Mouse (Mus musculus): ENCODE results near the gene Atp11c. TPM values are rescaled to one million over a fixed set of nuclear protein-coding genes. Genes with fewer than 3 reads are reported as not detected.

The Atp11c gene
- polyA plus RNA-seq, 1 experiment from 2014 or later = 10.7 TPM

DNA sequence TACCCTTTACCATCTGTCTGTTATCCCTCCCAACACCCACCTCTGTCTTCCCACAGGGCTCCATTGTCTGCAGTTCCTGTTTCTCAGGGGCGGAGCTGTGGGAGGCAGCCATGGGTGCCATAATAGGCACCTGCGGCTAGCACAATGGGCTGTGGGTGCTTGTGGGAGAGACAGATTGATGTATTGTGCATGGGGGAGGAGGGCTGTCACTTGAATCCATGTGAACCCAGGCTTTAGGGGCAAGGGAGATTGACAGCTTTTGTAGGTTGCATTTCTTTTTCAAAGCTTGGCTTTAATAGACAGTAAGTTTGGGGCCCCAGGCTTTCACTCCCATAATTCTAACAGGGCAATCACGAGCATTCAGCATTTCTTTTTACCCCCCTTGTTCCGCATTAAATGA lies 48.4 kb downstream of the Atp11c start:
- Histone ChIP-seq H3K4me3 (ENCODE audit: low read depth, low read length) (no peak overlapping the region), H3K4me2 (ENCODE audit: low read length) (no peak overlapping the region), H3K9me3 (ENCODE audit: control insufficient read depth, low read length) (no peaks in the 10 kb centered on the region), H3K27me3 (replicated peaks; ENCODE audit: control insufficient read depth, insufficient read depth, low read length) (0 out of 2 replicates have a peak, but pooled peaks cover 12% of the 10 kb centered on the region), H3K9ac (ENCODE audit: low read length) (no peak overlapping the region), H3K4me1 (replicated peaks; ENCODE audit: control insufficient read depth, insufficient read depth, low read length) (no peaks in the 10 kb centered on the region), H3K36me3 (ENCODE audit: control insufficient read depth, insufficient read depth, low read length) (no peaks in the 10 kb centered on the region), H3K27ac (ENCODE audit: low read depth) (no peak overlapping the region)
- DNase-seq (ENCODE audit: low spot score) = no peak
- ATAC-seq (replicated peaks; ENCODE audit: low FRiP score, low TSS enrichment, low read depth) = no peak
- 42% methylated on average over 4 of the region's 4 CpGs for WGBS

DNA sequence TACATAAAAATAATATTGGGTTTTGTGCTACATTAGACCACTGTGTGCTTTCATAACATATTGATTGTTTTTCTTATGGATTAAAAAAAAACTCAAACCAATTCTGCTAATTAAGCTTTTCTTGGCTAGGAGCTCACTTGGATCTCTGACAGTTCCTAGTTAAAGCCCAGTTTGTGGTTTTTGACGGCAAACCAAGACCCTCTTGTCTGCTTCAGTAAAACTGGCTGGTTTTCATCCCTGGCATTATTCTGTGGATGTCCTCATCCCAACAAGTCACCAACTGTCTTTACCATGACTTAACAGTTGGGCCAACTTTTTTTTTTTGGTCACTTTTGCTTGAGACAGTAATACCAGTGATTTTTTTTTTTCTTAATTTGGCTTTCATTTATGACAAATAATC lies 49.6 kb downstream of the Atp11c start:
- Histone ChIP-seq H3K36me3 (ENCODE audit: control insufficient read depth, insufficient read depth, low read length) (no peaks in the 10 kb centered on the region), H3K4me2 (ENCODE audit: low read length) (no peak overlapping the region), H3K27me3 (replicated peaks; ENCODE audit: control insufficient read depth, insufficient read depth, low read length) (0 out of 2 replicates have a peak, but pooled peaks cover 10% of the 10 kb centered on the region), H3K9ac (ENCODE audit: low read length) (no peak overlapping the region), H3K4me3 (ENCODE audit: low read depth, low read length) (no peak overlapping the region), H3K4me1 (replicated peaks; ENCODE audit: control insufficient read depth, insufficient read depth, low read length) (no peaks in the 10 kb centered on the region), H3K9me3 (ENCODE audit: control insufficient read depth, low read length) (no peaks in the 10 kb centered on the region), H3K27ac (ENCODE audit: low read depth) (no peak overlapping the region)
- WGBS = 77% methylated on average over 1 of the region's 1 CpGs
- DNase-seq (ENCODE audit: low spot score) (no peak), ATAC-seq (replicated peaks; ENCODE audit: low FRiP score, low TSS enrichment, low read depth) (no peak)

DNA sequence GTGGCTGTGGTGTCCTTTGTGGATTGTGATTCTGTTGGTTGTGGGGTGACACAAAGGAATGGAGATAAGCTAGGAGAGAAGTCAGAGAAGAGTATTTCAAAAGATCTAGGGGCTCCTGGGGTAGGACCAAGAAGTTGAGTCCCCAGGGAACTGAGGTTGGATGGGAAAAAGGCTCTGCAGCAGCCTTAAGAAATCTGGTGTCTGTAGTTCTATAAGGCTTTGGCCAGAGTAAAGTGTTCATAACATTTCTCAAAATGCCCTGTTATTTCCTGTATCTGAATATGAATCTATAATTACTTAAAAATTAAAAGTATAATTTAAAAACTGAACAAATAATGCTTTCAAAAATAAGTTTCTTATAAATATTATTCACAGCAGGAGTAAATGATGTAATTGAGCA lies 53.3 kb downstream of the Atp11c start, which contains the start of gene Gm7073:
Gene Gm7073 (minus strand): TSS at position 101 of the 400 bp plus-strand sequence.
- no peaks in the 10 kb centered on the region for H3K4me1 ChIP-seq (replicated peaks; ENCODE audit: control insufficient read depth, insufficient read depth, low read length)
- ATAC-seq (replicated peaks; ENCODE audit: low FRiP score, low TSS enrichment, low read depth) (no peak), DNase-seq (ENCODE audit: low spot score) (no peak)
- no peak within 1 kb of the TSS for H3K4me3 ChIP-seq (ENCODE audit: low read depth, low read length)
- H3K36me3 ChIP-seq (ENCODE audit: control insufficient read depth, insufficient read depth, low read length) = no peaks in the 10 kb centered on the region
- no peaks in the 10 kb centered on the region for H3K27me3 ChIP-seq (replicated peaks; ENCODE audit: control insufficient read depth, insufficient read depth, low read length)
- H3K9me3 ChIP-seq (ENCODE audit: control insufficient read depth, low read length) = no peaks in the 10 kb centered on the region
- H3K27ac ChIP-seq (ENCODE audit: low read depth) = no peak within 1 kb of the TSS
- H3K9ac ChIP-seq (ENCODE audit: low read length) = no peak within 1 kb of the TSS
- H3K4me2 ChIP-seq (ENCODE audit: low read length) = no peak within 1 kb of the TSS

DNA sequence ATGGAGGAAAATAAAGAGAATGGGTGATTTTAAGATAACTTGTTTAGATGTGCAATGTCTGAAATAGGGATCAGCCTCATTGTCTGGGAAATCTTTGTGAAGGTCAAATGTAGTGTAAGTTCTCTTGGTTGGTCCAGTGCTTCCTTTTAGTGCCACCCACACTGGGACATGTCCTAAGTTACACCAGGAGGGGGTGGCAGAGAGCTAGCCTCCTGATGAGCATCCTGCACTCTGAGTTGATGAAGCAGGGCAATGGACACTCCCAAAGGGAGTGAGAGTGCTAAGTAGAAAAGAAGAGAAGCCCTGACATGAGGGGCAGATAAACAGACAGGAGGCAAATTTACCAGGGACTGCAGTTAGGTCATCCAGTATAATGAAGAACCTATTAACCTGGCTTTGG lies 88.5 kb downstream of the Atp11c start:
- Histone ChIP-seq H3K9ac (ENCODE audit: low read length) (no peak overlapping the region), H3K4me2 (ENCODE audit: low read length) (no peak overlapping the region), H3K27me3 (replicated peaks; ENCODE audit: control insufficient read depth, insufficient read depth, low read length) (no peaks in the 10 kb centered on the region), H3K4me1 (replicated peaks; ENCODE audit: control insufficient read depth, insufficient read depth, low read length) (no peaks in the 10 kb centered on the region), H3K9me3 (ENCODE audit: control insufficient read depth, low read length) (no peaks in the 10 kb centered on the region), H3K36me3 (ENCODE audit: control insufficient read depth, insufficient read depth, low read length) (no peaks in the 10 kb centered on the region), H3K4me3 (ENCODE audit: low read depth, low read length) (no peak overlapping the region), H3K27ac (ENCODE audit: low read depth) (no peak overlapping the region)
- ATAC-seq (replicated peaks; ENCODE audit: low FRiP score, low TSS enrichment, low read depth) (no peak), DNase-seq (ENCODE audit: low spot score) (no peak)

DNA sequence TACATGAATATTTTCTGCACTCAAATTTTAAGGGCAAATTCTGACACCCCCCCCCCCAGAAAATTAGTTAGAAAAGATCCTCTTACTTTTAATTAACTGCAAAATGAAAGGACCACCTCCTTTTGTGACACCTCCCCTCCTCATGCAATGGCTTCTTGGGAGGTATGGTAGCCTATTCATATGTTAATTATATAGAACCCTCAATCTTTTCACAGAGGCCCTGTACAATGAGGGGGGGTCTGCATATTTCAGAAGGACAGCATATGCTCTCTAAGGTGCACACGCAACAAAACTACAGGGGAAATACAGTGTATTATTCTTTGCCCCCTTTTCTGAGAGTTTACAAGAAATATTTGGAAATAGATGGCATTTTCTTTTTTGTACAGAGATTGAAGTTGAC lies 94.7 kb downstream of the Atp11c start:
- DNase-seq (ENCODE audit: low spot score) (no peak), ATAC-seq (replicated peaks; ENCODE audit: low FRiP score, low TSS enrichment, low read depth) (no peak)
- Histone ChIP-seq H3K4me3 (ENCODE audit: low read depth, low read length) (no peak overlapping the region), H3K27me3 (replicated peaks; ENCODE audit: control insufficient read depth, insufficient read depth, low read length) (no peaks in the 10 kb centered on the region), H3K9me3 (ENCODE audit: control insufficient read depth, low read length) (no peaks in the 10 kb centered on the region), H3K4me1 (replicated peaks; ENCODE audit: control insufficient read depth, insufficient read depth, low read length) (no peaks in the 10 kb centered on the region), H3K4me2 (ENCODE audit: low read length) (no peak overlapping the region), H3K27ac (ENCODE audit: low read depth) (no peak overlapping the region), H3K36me3 (ENCODE audit: control insufficient read depth, insufficient read depth, low read length) (no peaks in the 10 kb centered on the region), H3K9ac (ENCODE audit: low read length) (no peak overlapping the region)
- WGBS = 62% methylated on average over 1 of the region's 1 CpGs

DNA sequence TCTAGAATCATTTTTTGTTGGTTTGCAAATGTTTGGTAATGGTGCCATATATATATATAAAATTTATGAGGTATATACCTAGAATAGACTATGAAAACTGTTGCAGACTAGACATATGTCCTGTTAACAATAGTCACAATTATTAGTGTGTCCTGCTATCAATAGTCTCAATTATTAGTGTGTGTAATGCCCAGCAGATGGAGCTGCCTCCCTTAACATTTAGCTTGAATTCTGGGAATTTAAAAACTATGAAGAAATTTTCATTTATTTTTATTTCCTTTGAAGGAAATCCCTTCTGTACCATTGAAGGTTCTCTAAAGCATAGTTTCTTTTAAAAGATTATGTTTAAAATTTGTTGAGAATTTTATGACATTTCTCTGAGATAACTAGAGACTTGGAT lies 97.2 kb downstream of the Atp11c start:
- no peak overlapping the region for H3K4me2 ChIP-seq (ENCODE audit: low read length)
- H3K4me1 ChIP-seq (replicated peaks; ENCODE audit: control insufficient read depth, insufficient read depth, low read length) = no peaks in the 10 kb centered on the region
- DNase-seq (ENCODE audit: low spot score) (no peak), ATAC-seq (replicated peaks; ENCODE audit: low FRiP score, low TSS enrichment, low read depth) (no peak)
- no peak overlapping the region for H3K9ac ChIP-seq (ENCODE audit: low read length)
- no peaks in the 10 kb centered on the region for H3K36me3 ChIP-seq (ENCODE audit: control insufficient read depth, insufficient read depth, low read length)
- no peak overlapping the region for H3K27ac ChIP-seq (ENCODE audit: low read depth)
- H3K27me3 ChIP-seq (replicated peaks; ENCODE audit: control insufficient read depth, insufficient read depth, low read length) = no peaks in the 10 kb centered on the region
- no peaks in the 10 kb centered on the region for H3K9me3 ChIP-seq (ENCODE audit: control insufficient read depth, low read length)
- H3K4me3 ChIP-seq (ENCODE audit: low read depth, low read length) = no peak overlapping the region

DNA sequence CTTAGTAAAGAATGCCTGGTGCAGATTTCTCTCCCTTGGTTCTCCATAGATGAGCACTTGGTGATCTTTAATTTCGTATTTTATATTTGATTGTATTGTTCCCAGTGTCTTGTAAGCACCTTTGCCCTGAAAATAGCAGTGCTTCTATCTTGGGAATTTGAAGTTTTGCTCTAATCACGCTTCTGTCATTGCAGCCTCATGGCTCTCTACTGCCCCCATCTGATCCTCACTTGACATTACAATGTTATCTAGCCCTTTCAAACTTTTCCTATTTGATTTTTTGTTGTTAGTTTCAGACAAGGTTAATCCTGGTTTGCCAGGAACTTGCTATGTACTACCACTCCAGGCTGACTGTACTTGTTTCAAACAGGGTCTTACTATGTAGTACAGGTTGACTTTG lies 128.7 kb downstream of the Atp11c start:
- H3K27ac ChIP-seq (ENCODE audit: low read depth) = no peak overlapping the region
- no peak overlapping the region for H3K4me3 ChIP-seq (ENCODE audit: low read depth, low read length)
- H3K4me2 ChIP-seq (ENCODE audit: low read length) = no peak overlapping the region
- ATAC-seq (replicated peaks; ENCODE audit: low FRiP score, low TSS enrichment, low read depth) = no peak
- no peak for DNase-seq (ENCODE audit: low spot score)
- no peaks in the 10 kb centered on the region for H3K27me3 ChIP-seq (replicated peaks; ENCODE audit: control insufficient read depth, insufficient read depth, low read length)
- H3K9me3 ChIP-seq (ENCODE audit: control insufficient read depth, low read length) = no peaks in the 10 kb centered on the region
- H3K4me1 ChIP-seq (replicated peaks; ENCODE audit: control insufficient read depth, insufficient read depth, low read length) = no peaks in the 10 kb centered on the region
- no peaks in the 10 kb centered on the region for H3K36me3 ChIP-seq (ENCODE audit: control insufficient read depth, insufficient read depth, low read length)
- no peak overlapping the region for H3K9ac ChIP-seq (ENCODE audit: low read length)
- 14% methylated on average over 2 of the region's 2 CpGs for WGBS

DNA sequence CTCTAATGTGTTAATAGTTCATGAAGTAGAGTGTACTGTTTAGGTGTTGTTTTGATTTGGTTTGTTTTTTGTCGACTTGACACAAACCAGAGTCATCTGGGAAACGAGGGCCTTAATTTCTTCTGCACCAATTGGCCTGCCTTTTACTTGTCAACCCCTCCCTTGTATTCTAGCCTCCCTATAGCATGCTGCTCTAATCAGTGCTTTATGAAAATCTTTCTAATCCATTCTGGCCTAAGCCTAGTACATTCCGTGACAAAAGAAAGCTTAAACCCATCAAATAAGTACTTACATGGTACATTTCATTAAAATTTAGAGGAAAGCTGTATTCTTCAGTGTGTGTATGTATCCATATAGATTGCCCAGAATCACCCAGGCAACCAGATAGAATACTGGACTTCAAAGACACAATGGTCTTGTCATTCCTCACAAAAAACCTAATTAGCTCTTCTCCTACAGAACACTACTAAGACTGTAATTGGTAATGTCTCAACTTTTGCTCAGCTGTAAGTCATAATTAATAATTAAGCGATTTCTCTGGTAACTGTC lies 177.9 kb downstream of the Atp11c start:
- Histone ChIP-seq H3K9ac (ENCODE audit: low read length) (no peak overlapping the region), H3K36me3 (ENCODE audit: control insufficient read depth, insufficient read depth, low read length) (no peaks in the 10 kb centered on the region)
- WGBS = 64% methylated on average over 4 of the region's 4 CpGs

DNA sequence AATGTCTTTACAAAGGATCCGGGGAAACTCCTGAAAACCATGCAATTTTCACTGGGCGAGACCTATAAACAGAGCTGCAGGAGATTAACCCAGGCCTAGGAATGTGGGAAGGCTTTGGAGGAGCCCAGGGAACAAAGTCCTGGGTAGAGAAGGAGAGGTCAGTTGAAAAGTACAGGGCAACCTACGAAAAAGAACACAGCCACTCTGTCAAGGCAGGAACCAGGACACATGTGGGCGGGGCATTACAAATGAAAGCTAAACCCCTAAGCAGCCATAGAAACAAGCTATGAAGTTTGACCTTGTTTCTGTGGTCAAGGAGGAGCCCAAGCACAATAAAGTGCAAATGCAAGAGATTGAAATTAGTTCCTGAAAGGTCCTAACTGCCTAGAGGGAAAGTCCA lies 186.8 kb downstream of the Atp11c start:
- Histone ChIP-seq H3K4me2 (ENCODE audit: low read length) (no peak overlapping the region), H3K4me3 (ENCODE audit: low read depth, low read length) (no peak overlapping the region), H3K36me3 (ENCODE audit: control insufficient read depth, insufficient read depth, low read length) (no peaks in the 10 kb centered on the region), H3K9me3 (ENCODE audit: control insufficient read depth, low read length) (no peaks in the 10 kb centered on the region), H3K9ac (ENCODE audit: low read length) (no peak overlapping the region), H3K4me1 (replicated peaks; ENCODE audit: control insufficient read depth, insufficient read depth, low read length) (no peaks in the 10 kb centered on the region), H3K27me3 (replicated peaks; ENCODE audit: control insufficient read depth, insufficient read depth, low read length) (no peaks in the 10 kb centered on the region), H3K27ac (ENCODE audit: low read depth) (no peak overlapping the region)
- no peak for DNase-seq (ENCODE audit: low spot score)
- no peak for ATAC-seq (replicated peaks; ENCODE audit: low FRiP score, low TSS enrichment, low read depth)
- WGBS = 54% methylated on average over 4 of the region's 4 CpGs

More for the DNA sequence above, 177.9 kb downstream of the Atp11c start:
- ATAC-seq (replicated peaks; ENCODE audit: low FRiP score, low TSS enrichment, low read depth) (no peak), DNase-seq (ENCODE audit: low spot score) (no peak)
- H3K27ac ChIP-seq (ENCODE audit: low read depth) = no peak overlapping the region
- H3K4me2 ChIP-seq (ENCODE audit: low read length) = no peak overlapping the region
- H3K27me3 ChIP-seq (replicated peaks; ENCODE audit: control insufficient read depth, insufficient read depth, low read length) = no peaks in the 10 kb centered on the region
- no peak overlapping the region for H3K4me3 ChIP-seq (ENCODE audit: low read depth, low read length)
- H3K9me3 ChIP-seq (ENCODE audit: control insufficient read depth, low read length) = no peaks in the 10 kb centered on the region
- no peaks in the 10 kb centered on the region for H3K4me1 ChIP-seq (replicated peaks; ENCODE audit: control insufficient read depth, insufficient read depth, low read length)

Measured in intestine, embryonic 14.5 days (tissue).